Mouse (Mus musculus): ENCODE data around the gene Wfdc5.

The Wfdc5 gene

GRCm38 (mm10) chr2:164175850-164176249 is 6.7 kb downstream of the Wfdc5 start:
- DNase-seq (ENCODE audit: inconsistent age in 2 of 2, low spot score in 1 of 2), result no peak

GRCm38 (mm10) chr2:164174649-164175395 is 7.7 kb downstream of the Wfdc5 start:
- no peak for DNase-seq (ENCODE audit: inconsistent age in 2 of 2, low spot score in 1 of 2)

- no peak for DNase-seq (ENCODE audit: inconsistent age in 2 of 2, low spot score in 1 of 2)
Measured at GRCm38 (mm10) chr2:164173394-164173793, 9.1 kb downstream of the Wfdc5 start.

GRCm38 (mm10) chr2:164170902-164171301 is 11.6 kb downstream of the Wfdc5 start, which contains the start of gene Kcns1:
Gene Kcns1 (minus strand): TSS chr2:164171113.
- DNase-seq (ENCODE audit: inconsistent age in 2 of 2, low spot score in 1 of 2), result no peak

- DNase-seq (ENCODE audit: inconsistent age in 2 of 2, low spot score in 1 of 2), result no peak
Measured at GRCm38 (mm10) chr2:164170326-164170725, 12.2 kb downstream of the Wfdc5 start.

- DNase-seq (ENCODE audit: inconsistent age in 2 of 2, low spot score in 1 of 2), result no peak
Measured at GRCm38 (mm10) chr2:164168571-164168946, 14.0 kb downstream of the Wfdc5 start.

- no peak for DNase-seq (ENCODE audit: inconsistent age in 2 of 2, low spot score in 1 of 2)
Measured at GRCm38 (mm10) chr2:164167752-164168570, 14.6 kb downstream of the Wfdc5 start.

GRCm38 (mm10) chr2:164164941-164165340 is 17.6 kb downstream of the Wfdc5 start:
- peak; percentile 46 to 81 for DNase-seq (ENCODE audit: inconsistent age in 2 of 2, low spot score in 1 of 2)

- peak in 1 of 2 experiments; percentile 57 for DNase-seq (ENCODE audit: inconsistent age in 2 of 2, low spot score in 1 of 2)
Measured at GRCm38 (mm10) chr2:164161515-164162055, 21.0 kb downstream of the Wfdc5 start.

- DNase-seq (ENCODE audit: inconsistent age in 2 of 2, low spot score in 1 of 2), result no peak
Measured at GRCm38 (mm10) chr2:164158838-164159237, 23.7 kb downstream of the Wfdc5 start.

GRCm38 (mm10) chr2:164156158-164156557 is 26.4 kb downstream of the Wfdc5 start:
- peak in 1 of 2 experiments; percentile 77 for DNase-seq (ENCODE audit: inconsistent age in 2 of 2, low spot score in 1 of 2)

- no peak for DNase-seq (ENCODE audit: inconsistent age in 2 of 2, low spot score in 1 of 2)
Measured at GRCm38 (mm10) chr2:164154007-164154406, 28.5 kb downstream of the Wfdc5 start.

- DNase-seq (ENCODE audit: inconsistent age in 2 of 2, low spot score in 1 of 2), result no peak
Measured at GRCm38 (mm10) chr2:164152341-164152740, 30.2 kb downstream of the Wfdc5 start.

- DNase-seq (ENCODE audit: inconsistent age in 2 of 2, low spot score in 1 of 2), result no peak
Measured at GRCm38 (mm10) chr2:164150086-164150760, 32.3 kb downstream of the Wfdc5 start.

- DNase-seq (ENCODE audit: inconsistent age in 2 of 2, low spot score in 1 of 2), result no peak
Measured at GRCm38 (mm10) chr2:164146556-164146955, 36.0 kb downstream of the Wfdc5 start.

- peak; percentile 45 to 82 for DNase-seq (ENCODE audit: inconsistent age in 2 of 2, low spot score in 1 of 2)
Measured at GRCm38 (mm10) chr2:164144541-164144940, 38.0 kb downstream of the Wfdc5 start.

- peak; percentile 45 to 74 for DNase-seq (ENCODE audit: inconsistent age in 2 of 2, low spot score in 1 of 2)
Measured at GRCm38 (mm10) chr2:164144025-164144424, 38.5 kb downstream of the Wfdc5 start.

- peak; percentile 50 to 81 for DNase-seq (ENCODE audit: inconsistent age in 2 of 2, low spot score in 1 of 2)
Measured at GRCm38 (mm10) chr2:164142021-164142420, 40.5 kb downstream of the Wfdc5 start.

- DNase-seq (ENCODE audit: inconsistent age in 2 of 2, low spot score in 1 of 2), result no peak
Measured at GRCm38 (mm10) chr2:164137754-164138153, 44.8 kb downstream of the Wfdc5 start.

- peak; percentile 22 to 62 for DNase-seq (ENCODE audit: inconsistent age in 2 of 2, low spot score in 1 of 2)
Measured at GRCm38 (mm10) chr2:164136393-164136792, 46.1 kb downstream of the Wfdc5 start.

- no peak for DNase-seq (ENCODE audit: inconsistent age in 2 of 2, low spot score in 1 of 2)
Measured at GRCm38 (mm10) chr2:164135367-164135766, 47.2 kb downstream of the Wfdc5 start.

Measured in adrenal gland, adult (tissue).